Mouse (Mus musculus): Measurements from ENCODE around the gene Rps2. TPM values are rescaled to one million over a fixed set of nuclear protein-coding genes. Genes with fewer than 3 reads are reported as not detected.
"Not testable (repeated sequence)": the region's sequence is repeated elsewhere in the genome, so short reads cannot be mapped to it uniquely, and the experiment has no call there.

The Rps2 gene
- polyA plus RNA-seq, 1 experiment, result 2,207 TPM

DNA sequence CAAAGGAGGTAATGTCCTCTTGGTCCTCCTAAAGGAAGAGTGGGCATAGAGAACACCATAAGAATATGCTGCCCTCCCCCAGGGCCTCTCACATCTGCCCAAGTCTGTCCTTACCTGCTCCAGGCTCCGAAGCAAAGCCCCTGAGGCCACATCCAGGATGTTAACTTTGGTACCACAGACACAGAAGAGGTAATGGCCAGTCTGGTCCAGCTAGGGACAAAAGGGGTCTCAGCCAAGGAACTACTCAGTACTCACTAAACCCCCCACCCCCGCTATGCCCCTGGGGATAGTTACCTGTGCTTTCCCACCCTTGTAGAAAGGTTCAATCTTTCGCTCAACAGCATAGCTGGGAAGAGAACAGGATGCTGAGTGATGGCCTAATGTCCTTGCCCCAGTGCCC, 12.1 kb upstream of the Rps2 start:
- H3K4me1 ChIP-seq (ENCODE audit: control insufficient read depth, insufficient read depth, insufficient read length, low read length), result peaks cover 1% of the 10 kb centered on the region
- 90% methylated on average over 3 of the region's 3 CpGs for WGBS
- no peak overlapping the region for H3K27ac ChIP-seq (ENCODE audit: insufficient read depth, low read depth, low read length)
- no peak overlapping the region for H3K4me3 ChIP-seq (ENCODE audit: low read depth, low read length)
- no peaks in the 10 kb centered on the region for H3K27me3 ChIP-seq (ENCODE audit: control insufficient read depth, insufficient read depth, low read length)
- peaks cover 24% of the 10 kb centered on the region for H3K36me3 ChIP-seq (ENCODE audit: control insufficient read depth, insufficient read depth, low read length)
- TF ChIP-seq POLR2A (IDR thresholded peaks at IDR 0.05; ENCODE audit: low read depth, low read length) (no peak), CTCF (IDR thresholded peaks at IDR 0.05; ENCODE audit: extremely low read depth, insufficient read length, insufficient replicate concordance, low read depth, low read length) (no peak)

DNA sequence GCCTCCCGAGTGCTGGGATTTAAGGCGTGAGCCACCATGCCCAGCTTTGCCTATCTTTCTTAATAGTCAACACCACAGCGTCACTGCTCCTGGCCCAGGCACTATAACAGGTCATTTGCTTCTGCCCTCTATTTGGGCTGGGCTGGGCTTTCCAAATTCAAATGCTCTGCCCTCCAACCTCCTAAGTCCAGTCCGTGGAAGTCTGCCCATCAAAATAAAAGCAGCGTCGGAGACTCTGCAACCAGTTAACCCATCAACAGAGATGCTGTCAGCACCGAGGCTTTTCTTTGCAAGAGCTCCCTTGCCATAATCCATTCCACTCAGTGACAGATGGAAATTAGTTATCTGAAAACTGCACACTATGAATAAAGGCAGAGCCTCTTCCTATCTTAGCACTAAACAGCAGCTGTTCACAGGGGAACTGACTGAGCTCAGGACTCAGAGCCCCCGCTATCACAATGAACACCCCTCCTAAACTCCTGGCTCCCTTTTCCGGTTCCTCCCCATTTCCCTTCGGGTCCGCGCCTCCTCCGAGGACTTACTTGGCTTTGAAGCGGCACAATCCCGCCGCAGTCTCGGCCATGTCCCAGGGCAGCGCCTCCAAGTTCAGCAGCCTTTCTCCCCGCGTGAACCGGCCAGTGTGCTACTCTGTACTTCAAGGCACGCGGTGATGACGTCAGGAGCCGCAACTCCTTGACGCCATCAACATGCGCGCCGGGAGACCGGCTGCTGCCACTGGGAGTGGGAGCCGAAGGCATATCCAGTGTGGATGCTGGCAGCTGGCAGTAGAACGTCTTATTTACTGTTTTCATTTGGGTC, 10.7 kb upstream of the Rps2 start, which contains the start of gene Tbl3:
Gene Tbl3 (minus strand): TSS at position 679 of the 819 bp plus-strand sequence.
- 1% methylated on average over 32 of the region's 32 CpGs for WGBS

DNA sequence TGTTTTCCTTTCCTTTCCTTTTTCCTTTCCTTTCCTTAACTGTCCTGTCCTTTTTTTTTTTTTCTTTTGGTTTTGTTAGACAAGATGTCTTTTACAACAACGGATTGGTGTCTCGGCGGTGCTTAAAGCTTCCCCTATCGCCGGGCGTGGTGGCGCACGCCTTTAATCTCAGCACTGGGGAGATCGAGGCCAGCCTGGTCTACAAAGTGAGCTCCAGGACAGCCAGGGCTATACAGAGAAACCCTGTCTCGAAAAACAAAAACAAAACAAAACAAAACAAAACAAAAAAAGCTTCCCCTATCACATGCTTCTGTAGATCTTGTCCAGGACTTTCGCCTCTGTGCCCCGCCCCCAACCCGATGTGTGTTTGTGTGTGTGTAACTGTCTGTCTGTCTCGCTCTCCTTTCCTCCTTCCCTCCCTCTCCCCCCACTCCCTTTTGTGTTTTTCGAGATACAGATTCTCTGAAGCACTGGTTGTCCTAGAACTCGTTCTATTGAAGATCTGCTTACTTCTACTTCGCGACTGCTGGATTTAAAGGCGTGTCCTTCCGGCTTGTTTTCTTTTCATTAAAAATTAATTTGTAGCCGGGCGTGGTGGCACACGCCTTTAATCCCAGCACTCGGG, 10.0 kb upstream of the Rps2 start:
- TF ChIP-seq CTCF (IDR thresholded peaks at IDR 0.05; ENCODE audit: extremely low read depth, insufficient read length, insufficient replicate concordance, low read depth, low read length) (no peak), POLR2A (IDR thresholded peaks at IDR 0.05; ENCODE audit: low read depth, low read length) (no peak)
- Histone ChIP-seq H3K36me3 (ENCODE audit: control insufficient read depth, insufficient read depth, low read length) (0 out of 2 replicates have a peak, but pooled peaks cover 7% of the 10 kb centered on the region), H3K4me3 (ENCODE audit: low read depth, low read length) (peak overlapping the region; percentile 84), H3K27me3 (ENCODE audit: control insufficient read depth, insufficient read depth, low read length) (no peaks in the 10 kb centered on the region), H3K4me1 (ENCODE audit: control insufficient read depth, insufficient read depth, insufficient read length, low read length) (no peaks in the 10 kb centered on the region; the same call in 1 of the 2 replicates), H3K27ac (ENCODE audit: insufficient read depth, low read depth, low read length) (peak overlapping the region; percentile 51)
- WGBS, result 1% methylated on average over 24 of the region's 24 CpGs

More for the DNA sequence above, 10.7 kb upstream of the Rps2 start, which contains the start of gene Tbl3:
- H3K36me3 ChIP-seq (ENCODE audit: control insufficient read depth, insufficient read depth, low read length), result peaks cover 10% of the 10 kb centered on the region
- TF ChIP-seq POLR2A (IDR thresholded peaks at IDR 0.05; ENCODE audit: low read depth, low read length) (peak; percentile 84), CTCF (IDR thresholded peaks at IDR 0.05; ENCODE audit: extremely low read depth, insufficient read length, insufficient replicate concordance, low read depth, low read length) (no peak)
- H3K4me3 ChIP-seq (ENCODE audit: low read depth, low read length), result peak within 1 kb of the TSS; percentile 84
- peak within 1 kb of the TSS; percentile 51 for H3K27ac ChIP-seq (ENCODE audit: insufficient read depth, low read depth, low read length)
- no peaks in the 10 kb centered on the region for H3K27me3 ChIP-seq (ENCODE audit: control insufficient read depth, insufficient read depth, low read length)
- no peaks in the 10 kb centered on the region; the same call in 1 of the 2 replicates for H3K4me1 ChIP-seq (ENCODE audit: control insufficient read depth, insufficient read depth, insufficient read length, low read length)

DNA sequence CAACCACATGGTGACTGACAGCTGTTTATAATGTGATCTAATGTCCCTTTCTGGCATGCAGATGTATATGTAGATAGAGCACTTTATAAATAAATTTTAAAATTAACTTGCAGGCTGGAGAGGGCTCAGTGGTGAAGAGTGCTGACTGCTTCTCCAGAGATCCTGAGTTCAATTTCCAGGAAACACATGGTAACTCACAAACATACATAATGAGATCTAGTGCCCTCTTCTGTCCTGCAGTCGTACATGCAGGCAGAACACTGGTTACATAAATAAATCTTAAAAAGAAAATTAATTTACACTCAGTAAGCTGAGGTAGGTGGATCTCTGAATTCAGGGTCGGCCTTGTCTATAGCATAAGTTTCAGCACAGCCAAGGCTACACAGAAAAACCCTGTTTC, 9.3 kb upstream of the Rps2 start:
- H3K36me3 ChIP-seq (ENCODE audit: control insufficient read depth, insufficient read depth, low read length), result 0 out of 2 replicates have a peak, but pooled peaks cover 7% of the 10 kb centered on the region
- no peak overlapping the region for H3K4me3 ChIP-seq (ENCODE audit: low read depth, low read length)
- TF ChIP-seq POLR2A (IDR thresholded peaks at IDR 0.05; ENCODE audit: low read depth, low read length) (no peak), CTCF (IDR thresholded peaks at IDR 0.05; ENCODE audit: extremely low read depth, insufficient read length, insufficient replicate concordance, low read depth, low read length) (no peak)
- H3K4me1 ChIP-seq (ENCODE audit: control insufficient read depth, insufficient read depth, insufficient read length, low read length), result no peaks in the 10 kb centered on the region; the same call in 1 of the 2 replicates
- no peak overlapping the region for H3K27ac ChIP-seq (ENCODE audit: insufficient read depth, low read depth, low read length)
- H3K27me3 ChIP-seq (ENCODE audit: control insufficient read depth, insufficient read depth, low read length), result no peaks in the 10 kb centered on the region
- WGBS, result 21% methylated on average over 2 of the region's 2 CpGs

DNA sequence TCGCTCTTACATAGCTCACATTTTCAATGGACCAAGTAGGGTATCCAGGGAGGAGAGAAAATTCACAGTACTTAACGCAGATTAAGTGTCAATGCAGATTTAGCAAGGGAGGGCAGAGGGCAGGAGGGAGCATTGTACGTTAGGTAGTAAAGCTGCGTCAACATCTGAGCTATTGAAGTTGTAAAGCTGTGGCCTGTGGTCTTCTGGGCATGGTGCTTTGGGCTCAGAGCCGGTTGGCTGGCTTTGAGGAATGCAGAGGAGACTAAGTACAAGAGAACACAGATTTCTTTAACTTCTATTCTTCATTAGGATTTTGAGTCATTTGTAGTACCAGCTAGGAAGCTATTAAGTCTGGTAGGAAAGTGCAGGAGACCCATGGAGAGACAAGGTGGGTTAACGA, 2.4 kb upstream of the Rps2 start:
- Histone ChIP-seq H3K36me3 (ENCODE audit: control insufficient read depth, insufficient read depth, low read length) (no peaks in the 10 kb centered on the region), H3K27ac (ENCODE audit: insufficient read depth, low read depth, low read length) (no peak overlapping the region), H3K4me1 (ENCODE audit: control insufficient read depth, insufficient read depth, insufficient read length, low read length) (no peaks in the 10 kb centered on the region; the same call in 1 of the 2 replicates), H3K27me3 (ENCODE audit: control insufficient read depth, insufficient read depth, low read length) (no peaks in the 10 kb centered on the region), H3K4me3 (ENCODE audit: low read depth, low read length) (no peak overlapping the region)
- WGBS, result 85% methylated on average over 6 of the region's 6 CpGs
- TF ChIP-seq CTCF (IDR thresholded peaks at IDR 0.05; ENCODE audit: extremely low read depth, insufficient read length, insufficient replicate concordance, low read depth, low read length), result no peak
- no peak for TF ChIP-seq POLR2A (IDR thresholded peaks at IDR 0.05; ENCODE audit: low read depth, low read length)

- TF ChIP-seq POLR2A (IDR thresholded peaks at IDR 0.05; ENCODE audit: low read depth, low read length) (no peak), CTCF (IDR thresholded peaks at IDR 0.05; ENCODE audit: extremely low read depth, insufficient read length, insufficient replicate concordance, low read depth, low read length) (no peak)
- H3K36me3 ChIP-seq (ENCODE audit: control insufficient read depth, insufficient read depth, low read length), result peaks cover 3% of the 10 kb centered on the region; the same call in 1 of the 2 replicates
- no peaks in the 10 kb centered on the region for H3K27me3 ChIP-seq (ENCODE audit: control insufficient read depth, insufficient read depth, low read length)
- no peak overlapping the region for H3K4me3 ChIP-seq (ENCODE audit: low read depth, low read length)
- H3K4me1 ChIP-seq (ENCODE audit: control insufficient read depth, insufficient read depth, insufficient read length, low read length), result no peaks in the 10 kb centered on the region; the same call in 1 of the 2 replicates
- no peak overlapping the region for H3K27ac ChIP-seq (ENCODE audit: insufficient read depth, low read depth, low read length)
- 96% methylated on average over 15 of the region's 15 CpGs for WGBS
These were observed 1.7 kb upstream of the Rps2 start for GRCm38 (mm10) chr17:24716166-24716682.

DNA sequence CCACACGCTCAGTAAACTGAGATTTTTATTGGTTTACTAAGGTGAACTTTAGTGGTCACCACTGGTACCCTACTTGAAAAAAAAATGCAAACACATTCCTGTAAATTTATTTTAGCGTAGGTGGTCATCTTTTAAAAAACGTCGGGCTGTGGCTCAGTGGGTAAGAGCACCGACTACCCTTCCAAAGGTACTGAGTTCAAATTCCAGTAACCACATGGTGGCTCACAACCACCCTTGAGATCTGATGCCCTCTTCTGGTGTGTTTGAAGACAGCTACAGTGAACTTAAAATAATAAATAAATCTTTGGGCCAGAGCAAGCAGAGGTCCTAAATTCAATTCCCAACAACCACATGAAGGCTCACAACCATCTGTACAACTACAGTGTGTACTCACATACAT, 1.0 kb downstream of the Rps2 start:
- H3K36me3 ChIP-seq (ENCODE audit: control insufficient read depth, insufficient read depth, low read length), result peaks cover 15% of the 10 kb centered on the region
- peak overlapping the region; percentile 79 for H3K4me3 ChIP-seq (ENCODE audit: low read depth, low read length)
- H3K4me1 ChIP-seq (ENCODE audit: control insufficient read depth, insufficient read depth, insufficient read length, low read length); H3K27ac ChIP-seq (ENCODE audit: insufficient read depth, low read depth, low read length); H3K27me3 ChIP-seq (ENCODE audit: control insufficient read depth, insufficient read depth, low read length): not testable (repeated sequence)
- 44% methylated on average over 5 of the region's 5 CpGs for WGBS

Measured in small intestine, adult 2 months (tissue).